Mouse (Mus musculus): ENCODE measurements around the gene Stk26.

The Stk26 gene

DNA sequence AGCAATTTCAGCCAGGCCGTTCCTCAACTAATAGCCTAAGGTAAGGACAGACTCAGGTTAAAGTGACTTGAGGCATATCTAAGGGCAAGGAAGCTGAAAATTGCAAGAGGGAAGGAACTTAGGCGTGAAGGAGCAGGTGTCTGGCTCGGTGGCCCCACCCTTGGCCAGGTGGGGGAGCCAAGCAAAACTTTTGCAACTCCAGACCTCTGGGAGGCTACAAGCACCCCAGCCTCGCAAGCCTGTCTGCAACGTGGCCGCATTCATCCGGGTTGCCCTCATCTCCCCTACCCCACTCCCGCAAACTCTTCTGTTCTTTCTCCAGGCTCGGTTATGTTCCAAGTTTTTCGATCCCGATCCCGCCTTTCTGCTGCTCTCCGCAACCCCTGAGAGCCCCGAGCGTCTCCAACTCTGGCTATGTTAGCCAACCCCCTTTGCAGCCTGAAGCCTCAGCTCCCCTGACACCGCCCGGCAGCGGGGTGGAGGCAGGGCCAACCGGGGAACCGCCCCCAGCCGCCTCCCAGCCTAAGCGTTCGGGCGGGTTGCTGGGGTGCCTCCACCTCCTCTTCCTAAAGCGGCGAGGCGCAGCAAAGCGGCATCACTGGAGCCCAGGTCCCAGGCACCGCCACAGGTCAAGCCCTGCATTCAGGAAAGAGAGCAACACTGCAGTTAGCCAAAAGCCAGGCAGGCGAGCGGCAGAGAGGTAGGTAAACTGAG lies at the start of gene Stk26:
TSS of gene Stk26 (plus strand) at position 201 of the 714 bp plus-strand sequence.
- DNase-seq (ENCODE audit: low read depth, low spot score) = peak; percentile 15

DNA sequence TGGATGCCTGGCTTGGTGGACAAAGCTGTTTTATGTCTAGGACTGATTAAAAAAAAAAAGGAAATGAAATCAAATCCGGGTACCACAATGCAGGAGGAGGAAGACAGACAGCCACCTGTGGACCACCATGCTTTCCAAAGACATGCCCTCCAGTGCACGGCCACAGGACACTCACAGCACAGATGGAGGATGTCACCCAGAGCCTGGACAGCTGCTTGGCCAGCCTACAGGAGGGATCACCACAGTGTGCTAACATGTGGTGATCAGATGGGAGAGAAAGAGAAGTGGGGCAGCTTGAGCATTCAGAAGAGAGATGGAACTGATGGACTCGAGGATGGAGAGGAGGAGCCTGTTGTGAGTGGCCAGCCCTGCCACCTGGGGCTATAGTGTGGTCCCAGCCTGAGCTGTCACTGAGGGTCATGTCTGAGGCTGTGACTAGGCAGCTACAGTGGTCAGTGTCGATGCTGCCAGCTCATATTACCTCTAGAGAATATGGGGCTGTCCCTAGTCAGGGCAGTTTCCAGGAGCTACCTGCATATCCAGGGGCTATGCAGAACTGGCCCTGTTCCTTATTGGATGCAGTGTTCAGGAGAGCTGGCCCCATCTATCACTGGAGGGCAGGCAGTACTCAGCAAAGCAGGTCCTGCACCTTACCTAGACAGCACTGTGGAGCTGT lies 47.7 kb upstream of the Stk26 start:
- DNase-seq (ENCODE audit: low read depth, low spot score) = no peak

DNA sequence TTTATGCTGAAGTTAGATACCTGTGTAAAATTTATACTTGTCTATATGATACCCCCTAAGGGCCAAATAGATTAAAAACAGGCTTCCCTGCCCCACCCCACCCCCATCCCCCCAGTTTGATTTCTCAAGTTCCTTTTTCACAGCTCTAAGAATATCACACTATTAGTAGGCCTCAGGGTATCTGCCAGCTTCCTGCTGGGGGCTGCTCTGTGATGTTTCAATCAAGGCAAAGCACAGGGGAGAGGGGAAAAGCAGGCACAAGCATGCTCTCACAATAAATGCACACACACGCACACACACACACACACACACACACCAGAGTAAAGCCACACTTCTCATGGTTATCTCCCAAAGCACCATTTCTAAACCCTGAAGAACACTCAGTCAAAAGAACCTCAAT lies 43.0 kb upstream of the Stk26 start:
- DNase-seq (ENCODE audit: low read depth, low spot score) = no peak

DNA sequence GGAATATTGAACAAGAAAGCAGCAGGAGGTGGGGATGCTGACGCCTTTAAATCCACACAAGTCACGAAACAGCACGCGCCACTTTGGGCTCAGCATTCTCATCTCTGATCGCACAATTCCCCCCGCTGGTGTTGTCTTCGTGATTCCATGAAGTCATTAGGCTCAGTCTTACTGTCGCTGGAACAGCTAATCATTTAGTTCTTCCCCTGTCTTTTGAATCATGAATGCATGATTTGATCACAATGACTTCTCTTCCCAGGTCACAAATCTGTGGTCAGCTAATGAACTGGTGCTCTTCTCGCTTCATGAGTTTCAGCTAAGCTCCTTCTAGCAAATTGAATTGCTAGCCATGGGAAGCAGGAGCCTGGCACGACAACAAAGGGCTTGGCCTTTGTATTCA lies 42.3 kb upstream of the Stk26 start:
- DNase-seq (ENCODE audit: low read depth, low spot score) = no peak

DNA sequence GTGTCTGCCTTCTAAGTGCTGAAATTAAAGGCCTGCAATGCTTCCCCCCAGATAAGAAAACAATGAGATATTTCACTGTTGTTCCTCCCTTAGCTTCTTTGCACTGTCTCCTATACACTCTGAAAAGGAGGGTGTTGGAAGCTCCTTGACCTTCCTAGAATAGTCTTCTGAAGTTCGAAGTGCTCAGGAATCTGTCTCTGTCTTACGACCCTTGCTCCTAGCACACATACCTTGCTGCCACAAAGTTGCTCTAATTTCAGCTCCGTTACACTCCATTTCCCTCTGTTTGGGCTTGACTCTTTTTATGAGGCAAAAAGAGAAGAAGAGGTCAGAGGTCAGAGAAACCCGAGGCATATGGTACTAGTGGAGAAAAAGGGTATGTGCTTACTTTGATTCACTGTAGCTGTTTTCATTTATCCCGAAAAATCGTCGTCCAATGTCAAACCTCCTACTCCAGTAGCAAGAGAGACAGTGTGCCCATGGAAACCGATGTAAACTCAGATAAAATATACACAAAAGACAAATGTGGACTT lies 41.1 kb upstream of the Stk26 start:
- no peak for DNase-seq (ENCODE audit: low read depth, low spot score)

DNA sequence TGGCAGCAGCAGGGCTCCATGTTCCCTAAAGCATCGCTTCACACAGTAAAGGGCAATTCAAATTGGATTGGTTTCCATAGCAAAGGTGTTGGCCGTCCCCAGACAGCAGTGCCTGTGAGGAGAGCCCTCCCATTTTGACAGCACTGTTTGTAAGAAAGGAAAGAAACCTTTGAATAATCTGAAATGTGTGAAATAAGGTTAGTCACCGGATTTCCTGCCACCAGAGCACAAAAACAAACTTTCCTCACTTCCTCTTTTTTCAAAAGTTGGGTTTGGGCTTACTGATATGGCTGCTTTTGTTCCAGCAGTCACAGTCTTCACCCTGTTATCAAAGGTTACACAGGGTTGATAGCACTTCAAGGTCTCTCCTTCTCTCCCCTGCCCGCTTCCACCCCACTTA lies 35.2 kb upstream of the Stk26 start:
- no peak for DNase-seq (ENCODE audit: low read depth, low spot score)

DNA sequence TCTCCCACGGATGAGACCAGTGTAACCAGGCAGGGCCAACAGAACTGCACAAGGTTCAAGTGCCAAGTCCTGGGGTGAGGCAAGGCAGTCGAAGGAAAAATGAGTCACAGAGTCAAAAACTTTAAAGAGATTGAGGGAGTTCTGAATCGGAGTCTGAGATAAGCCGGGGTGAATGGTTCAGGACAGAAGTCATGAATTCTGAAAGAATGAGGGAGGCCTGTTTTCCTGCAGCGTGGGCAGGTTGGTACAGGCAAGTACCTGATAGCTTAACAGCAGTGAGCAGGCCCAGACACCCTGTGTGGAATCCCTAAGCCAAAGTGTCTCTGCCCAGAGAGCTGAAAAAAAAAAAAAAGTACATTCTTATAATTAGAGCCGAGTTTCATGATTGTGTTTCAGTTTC lies 17.0 kb upstream of the Stk26 start:
- no peak for DNase-seq (ENCODE audit: low read depth, low spot score)

DNA sequence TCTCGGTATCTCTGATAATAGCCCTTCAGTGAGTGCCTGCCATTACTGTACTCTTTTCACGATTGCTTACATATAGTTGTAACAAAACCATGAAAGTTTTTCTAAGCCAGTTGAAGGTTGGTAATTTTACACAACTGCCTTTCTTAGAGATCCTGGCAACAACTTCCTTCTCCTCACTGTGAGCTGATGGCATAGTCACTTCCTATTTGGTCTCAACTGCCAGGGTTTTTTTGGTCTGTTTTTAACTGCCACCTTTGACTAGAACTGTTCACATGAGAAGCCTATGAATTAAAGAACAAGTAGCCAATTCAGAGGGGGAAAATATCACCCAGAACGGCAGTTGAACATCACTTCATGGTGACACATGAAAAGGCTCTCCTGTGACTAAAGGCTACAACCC lies 5.3 kb upstream of the Stk26 start:
- no peak for DNase-seq (ENCODE audit: low read depth, low spot score)

DNA sequence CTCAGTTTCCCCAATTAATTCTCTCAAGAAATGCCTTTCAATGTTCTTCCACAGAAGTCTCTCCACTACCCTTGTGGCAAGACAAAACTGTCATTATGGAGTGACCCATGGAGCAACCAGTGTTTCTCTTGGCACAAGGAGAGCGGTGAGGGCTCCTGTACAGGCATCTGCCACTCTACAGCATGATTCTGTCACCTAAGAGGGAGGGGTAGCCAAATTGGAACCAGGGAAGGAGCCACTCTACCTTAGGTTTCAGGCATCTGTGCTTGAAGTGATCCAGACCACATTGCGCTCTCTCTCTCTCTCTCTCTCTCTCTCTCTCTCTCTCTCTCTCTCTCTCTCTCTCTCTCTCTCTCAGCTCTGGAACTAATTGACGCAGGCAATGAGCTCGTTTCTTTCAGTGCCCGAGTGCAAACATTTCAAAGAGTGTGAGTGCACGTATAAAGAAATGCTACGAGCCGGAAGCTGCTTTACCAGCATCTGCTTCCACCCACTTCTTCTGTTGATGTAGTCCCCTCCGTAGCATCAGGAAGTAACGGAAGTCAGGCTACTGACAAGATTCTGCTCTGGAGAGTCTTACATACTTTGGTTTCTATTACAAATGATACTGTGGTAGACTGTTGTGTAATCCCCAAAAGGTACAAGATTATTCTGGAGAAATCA lies 4.7 kb upstream of the Stk26 start:
- no peak for DNase-seq (ENCODE audit: low read depth, low spot score)

DNA sequence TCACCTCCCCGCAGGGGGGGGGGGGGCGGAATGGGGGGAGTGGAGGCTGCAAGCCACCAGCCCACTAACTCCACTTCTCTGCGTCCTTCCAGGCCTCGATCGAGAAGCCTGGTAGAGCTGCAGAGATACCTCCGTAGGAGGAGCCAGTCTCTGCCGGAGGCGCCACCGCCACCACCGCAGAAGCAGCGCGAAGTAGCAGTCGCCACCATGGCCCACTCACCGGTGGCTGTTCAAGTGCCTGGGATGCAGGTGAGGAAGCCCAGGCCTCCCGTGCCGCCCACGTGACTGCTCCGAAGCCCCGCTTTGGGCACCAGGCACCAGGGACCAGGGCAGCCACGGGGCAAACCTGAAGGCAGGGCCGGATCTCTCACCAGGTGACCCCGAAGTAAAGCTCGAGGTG lies 740 bp downstream of the Stk26 start:
- DNase-seq (ENCODE audit: low read depth, low spot score) = no peak

DNA sequence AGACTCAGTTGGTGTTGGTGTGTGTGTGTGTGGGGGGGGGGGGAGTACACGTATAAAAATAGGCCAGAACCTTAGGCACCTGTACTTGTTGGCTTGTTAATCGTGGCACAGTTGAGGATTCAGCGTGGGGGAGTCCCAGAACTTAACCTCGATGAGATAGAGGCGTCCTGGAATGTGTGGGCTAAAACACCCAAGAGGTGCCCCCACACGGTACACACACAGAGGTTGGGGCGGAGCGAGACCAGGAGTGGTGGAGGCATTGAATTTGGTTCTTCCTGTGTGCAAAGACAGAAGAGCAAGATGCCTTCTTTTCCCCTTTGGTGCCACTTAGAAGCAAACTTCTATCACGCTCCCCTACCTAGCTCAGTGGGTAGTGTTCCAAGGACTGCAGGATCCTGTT lies 1.2 kb downstream of the Stk26 start:
- DNase-seq (ENCODE audit: low read depth, low spot score) = no peak

DNA sequence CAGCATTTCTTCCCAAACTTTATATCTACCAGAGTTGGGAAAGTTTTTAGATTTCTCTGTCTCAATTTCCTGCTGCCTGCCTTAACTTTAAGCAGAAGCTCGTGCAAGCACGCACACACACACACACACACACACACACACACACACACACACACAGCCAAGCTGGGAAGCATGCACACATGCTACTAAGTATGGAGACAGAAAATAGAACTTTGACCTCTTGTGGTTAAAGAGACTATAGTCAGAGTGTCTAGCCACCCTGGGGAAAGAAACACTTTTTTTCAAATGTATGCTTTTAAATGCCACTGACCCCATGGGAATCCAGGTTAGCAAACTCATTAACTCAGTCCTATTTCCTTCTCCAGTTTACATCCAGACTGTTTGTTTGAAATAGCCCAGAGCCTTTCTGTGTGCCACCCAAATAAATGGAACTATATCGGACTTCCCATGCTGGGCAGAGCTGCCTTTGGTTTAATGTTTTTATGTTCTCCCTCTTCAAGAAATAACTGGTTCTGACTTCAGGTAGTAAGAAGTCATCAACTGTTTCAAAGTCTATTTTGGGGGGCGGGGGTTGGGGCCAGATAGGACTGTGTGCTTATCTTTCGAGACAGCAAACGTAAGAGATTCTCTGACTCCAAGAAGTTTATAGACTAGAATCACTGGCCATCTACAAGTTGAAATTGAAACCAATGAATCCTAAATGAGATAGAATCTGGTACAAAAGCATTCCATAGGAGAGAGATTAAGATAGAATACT lies 9.8 kb downstream of the Stk26 start:
- DNase-seq (ENCODE audit: low read depth, low spot score) = no peak

DNA sequence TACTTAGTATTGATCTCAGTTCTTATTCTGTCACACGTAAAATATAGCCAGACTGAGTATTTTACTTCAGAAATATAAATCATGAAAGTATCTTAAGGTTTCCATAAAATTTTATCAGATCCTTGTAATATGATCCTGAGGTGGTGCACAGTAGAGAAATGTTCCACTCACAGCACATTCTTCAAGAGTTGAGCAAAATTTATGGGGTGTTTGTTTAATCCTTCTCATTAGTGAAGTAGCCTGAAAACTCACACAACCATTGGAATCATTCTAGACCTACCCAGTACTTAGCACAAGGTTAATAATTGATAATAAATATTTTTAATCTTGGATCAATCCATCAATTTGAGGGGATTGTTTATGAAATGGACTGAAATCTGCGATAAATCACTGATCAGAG lies 22.9 kb downstream of the Stk26 start:
- no peak for DNase-seq (ENCODE audit: low read depth, low spot score)

DNA sequence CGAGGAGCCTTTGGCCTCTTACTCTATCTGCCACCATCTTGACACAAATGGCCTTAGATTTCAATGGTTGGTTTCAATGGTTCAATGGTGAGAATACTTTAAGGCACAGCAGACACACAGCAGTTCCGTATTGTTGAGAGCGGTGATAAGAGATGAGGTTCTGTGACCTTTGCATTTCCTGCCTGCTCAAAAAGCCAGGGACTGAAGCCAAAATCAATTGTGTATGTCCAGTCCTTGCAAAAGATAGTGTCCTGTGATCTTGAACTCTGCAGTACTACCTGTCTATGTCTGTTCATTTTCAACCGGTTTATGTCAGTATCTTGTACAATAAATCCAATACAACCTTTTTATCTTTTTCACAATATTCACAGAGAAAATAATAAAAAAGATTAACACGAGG lies 23.9 kb downstream of the Stk26 start:
- DNase-seq (ENCODE audit: low read depth, low spot score) = no peak

DNA sequence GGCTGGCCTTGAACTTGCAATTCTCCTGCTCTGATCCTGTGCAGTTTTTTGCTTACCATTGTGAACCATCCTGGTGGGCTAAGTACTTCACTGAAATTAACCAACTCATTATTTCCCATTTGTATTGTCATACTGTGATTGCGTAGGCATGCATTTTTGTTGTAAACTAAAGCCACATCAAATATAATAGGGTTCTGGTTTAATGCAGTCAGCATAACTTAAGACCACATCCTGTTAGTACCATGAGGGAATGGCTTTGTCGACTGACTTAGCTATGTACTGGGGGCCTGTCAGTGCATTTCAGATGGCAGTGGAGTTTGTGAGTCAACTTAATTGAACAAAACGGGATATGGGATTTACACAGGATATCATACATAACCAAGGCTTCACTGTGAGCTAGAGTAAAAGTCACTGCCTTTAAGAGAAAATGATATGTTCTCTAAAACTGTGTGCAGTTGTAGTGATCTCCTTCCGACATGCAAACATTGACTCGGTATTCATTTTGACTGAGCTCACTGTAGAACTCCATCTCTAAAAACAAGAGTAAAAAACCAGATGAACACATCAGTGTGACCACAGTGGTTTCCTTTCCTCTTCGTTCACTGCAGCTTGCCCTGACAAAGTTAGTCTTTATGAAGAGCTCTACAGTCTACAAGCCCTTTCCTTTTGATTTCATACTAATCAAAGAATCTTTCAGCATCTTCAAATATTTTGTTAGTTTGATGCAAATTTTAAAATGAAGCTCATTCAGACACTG lies 33.6 kb downstream of the Stk26 start:
- DNase-seq (ENCODE audit: low read depth, low spot score) = no peak

DNA sequence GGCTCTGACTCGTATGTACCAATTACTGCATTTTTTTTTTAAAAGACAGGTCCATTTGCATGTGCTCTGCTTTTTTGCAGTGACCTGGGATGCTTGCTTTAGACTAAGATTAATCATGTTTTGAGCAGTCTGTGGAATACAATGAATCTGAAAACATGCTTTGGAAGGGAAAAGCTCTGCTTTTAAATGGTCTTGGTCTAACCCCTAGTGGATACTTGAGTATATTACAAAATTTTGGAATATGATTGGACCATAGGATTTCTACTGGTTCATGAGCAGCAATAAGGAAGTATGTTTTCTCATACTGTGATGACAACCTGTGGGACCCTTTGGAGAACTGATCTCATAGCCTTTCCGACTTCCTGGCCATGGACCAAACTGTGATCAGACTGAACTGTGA lies 47.2 kb downstream of the Stk26 start:
- no peak for DNase-seq (ENCODE audit: low read depth, low spot score)

DNA sequence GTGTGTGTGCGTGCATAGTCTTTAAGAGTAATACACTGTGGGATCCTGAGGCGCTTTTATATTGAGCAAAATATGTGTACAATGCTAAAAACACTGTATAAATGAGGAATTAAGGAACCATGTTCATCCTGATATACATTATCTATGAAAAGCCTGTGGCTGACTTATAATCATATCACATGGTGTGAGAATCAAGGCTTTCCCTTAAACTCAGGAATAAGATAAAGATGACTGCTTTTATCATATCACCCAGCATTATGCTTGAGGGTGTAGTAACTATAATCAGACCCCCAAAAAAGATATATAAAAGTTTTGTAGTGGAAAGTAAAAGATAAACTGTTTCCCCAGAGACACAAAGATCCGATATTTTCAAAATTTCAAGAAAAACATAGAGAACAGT lies 62.6 kb downstream of the Stk26 start:
- no peak for DNase-seq (ENCODE audit: low read depth, low spot score)

DNA sequence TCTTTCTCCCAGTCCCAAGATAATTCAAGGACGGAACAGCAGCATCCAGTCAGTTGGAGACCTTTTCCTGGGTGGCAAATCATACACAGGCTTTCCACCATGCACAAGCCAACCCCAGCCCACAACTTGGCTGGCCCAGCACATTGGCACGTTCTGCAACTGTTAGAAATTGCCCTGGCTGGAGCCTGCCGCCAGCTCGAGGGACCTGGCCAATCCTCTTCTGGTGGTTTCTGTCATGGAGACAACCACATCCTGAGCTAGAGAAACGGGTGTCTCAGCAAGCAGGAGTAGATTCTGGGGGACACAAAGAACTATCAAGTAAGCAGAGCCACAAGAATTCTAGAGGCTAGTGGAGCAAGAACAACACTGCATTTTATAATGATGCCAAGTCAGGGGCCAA lies 69.1 kb downstream of the Stk26 start:
- no peak for DNase-seq (ENCODE audit: low read depth, low spot score)

DNA sequence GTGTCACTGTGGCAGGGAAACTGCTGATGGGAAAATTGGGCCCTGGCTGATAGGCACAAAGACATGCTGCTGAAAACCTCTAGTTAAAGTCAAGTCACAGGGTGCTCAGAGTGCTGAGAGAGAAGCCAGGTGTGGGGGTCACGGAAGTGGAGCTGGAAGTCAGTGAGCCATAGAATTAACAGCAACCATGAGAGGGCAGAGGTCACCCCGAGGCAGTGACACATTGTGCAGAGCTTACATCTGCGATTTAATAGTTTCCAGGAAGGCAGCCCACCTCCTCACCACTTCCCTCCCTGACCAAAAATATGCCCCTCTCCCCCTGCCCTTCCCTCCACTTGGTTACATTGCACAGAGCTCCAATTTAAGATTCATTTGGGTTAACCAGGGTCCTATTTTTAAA lies 76.5 kb downstream of the Stk26 start:
- no peak for DNase-seq (ENCODE audit: low read depth, low spot score)

DNA sequence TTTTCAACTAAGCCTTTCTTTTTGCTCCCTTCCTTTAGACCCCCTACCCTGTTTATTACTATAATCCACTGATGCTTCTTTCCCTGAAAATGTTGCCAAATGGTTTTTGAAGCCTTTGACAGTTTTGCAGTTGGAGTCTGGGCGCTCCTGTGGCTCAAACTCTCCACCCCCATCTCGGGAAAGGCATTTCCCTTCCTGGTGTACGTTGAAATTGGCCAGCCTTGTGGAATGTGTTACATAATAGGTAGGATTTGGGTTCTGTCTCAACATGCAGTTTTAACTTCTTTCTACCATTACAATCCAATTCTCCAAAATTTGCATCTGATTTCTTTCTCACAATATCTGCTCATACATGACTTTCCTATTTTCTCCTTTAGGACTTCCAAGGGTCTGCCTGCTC lies 77.9 kb downstream of the Stk26 start:
- DNase-seq (ENCODE audit: low read depth, low spot score) = no peak

DNA sequence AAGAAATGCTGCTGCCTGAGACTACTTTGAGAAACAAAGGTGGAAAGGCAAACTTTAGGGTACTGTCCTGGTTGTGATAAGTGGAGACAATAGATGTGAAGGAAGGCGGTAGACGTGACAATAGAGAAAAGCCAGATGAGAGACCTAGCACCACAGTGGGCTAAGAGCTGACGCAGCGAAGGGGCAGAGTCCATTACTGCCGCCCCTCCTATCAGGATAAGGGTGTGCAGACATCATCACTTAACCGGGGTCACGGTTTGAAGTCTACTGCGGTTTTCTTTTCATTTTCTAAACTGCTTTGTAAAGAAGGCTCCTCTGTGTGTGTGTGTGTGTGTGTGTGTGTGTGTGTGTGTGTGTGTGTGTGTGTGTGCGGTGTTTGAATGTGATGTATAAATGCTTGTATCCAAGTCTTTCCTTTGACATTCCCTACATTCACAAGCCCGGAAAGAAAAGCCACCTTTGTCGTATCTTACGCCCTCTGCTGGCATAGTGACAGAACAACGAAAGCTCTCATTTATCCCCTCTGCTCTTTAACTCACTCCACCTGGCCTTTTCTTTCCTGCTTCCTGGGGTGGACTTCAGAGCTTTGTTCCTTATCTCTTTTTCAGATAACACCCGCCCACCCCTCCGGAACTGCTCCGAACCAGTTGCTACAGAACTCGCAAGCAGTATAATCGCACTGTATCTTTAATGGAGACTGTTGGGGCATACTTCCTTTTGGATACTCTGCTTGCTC lies 84.0 kb downstream of the Stk26 start:
- DNase-seq (ENCODE audit: low read depth, low spot score) = no peak
